Mouse (Mus musculus) limb, embryonic 12.5 days (tissue): ENCODE data around the gene Zkscan17. TPM values are rescaled to one million over a fixed set of nuclear protein-coding genes. Genes with fewer than 3 reads are reported as not detected.
A peak's percentile ranks its signal among the peaks of the same experiment; 100 is the strongest.

Experiments used
- ATAC-seq: fragments of 200-750 bp; cut with Nextera tagmentation; 2 replicates; pipeline ENCODE4 v1.8.0; 2017; ENCODE audit warnings: low read depth, moderate TSS enrichment; ENCODE audit not compliant: insufficient number of reproducible peaks, insufficient read depth, low FRiP score, low TSS enrichment
- H3K27ac ChIP-seq: fragments of 300-500 bp; sonication (generic); 2 replicates; pipeline ENCODE4 v1.5.1; 2016; ENCODE audit warnings: mild to moderate bottlenecking, moderate library complexity
- H3K27me3 ChIP-seq: fragments of 300-500 bp; sonication (generic); 2 replicates; pipeline ENCODE4 v1.6.1; 2016; ENCODE audit warnings: mild to moderate bottlenecking, moderate library complexity
- H3K36me3 ChIP-seq: fragments of 300-500 bp; sonication (generic); 2 replicates; pipeline ENCODE4 v1.6.1; 2016; ENCODE audit warnings: mild to moderate bottlenecking, moderate library complexity
- H3K4me1 ChIP-seq: fragments of 300-500 bp; sonication (generic); replicated peaks from 2 replicates; pipeline ENCODE4 v1.6.1; 2016
- H3K4me2 ChIP-seq: fragments of 300-500 bp; sonication (generic); 2 replicates; pipeline ENCODE4 v1.6.1; 2016; ENCODE audit warnings: mild to moderate bottlenecking, moderate library complexity
- H3K4me3 ChIP-seq: fragments of 300-500 bp; sonication (generic); replicated peaks from 2 replicates; pipeline ENCODE4 v1.5.1; 2016; ENCODE audit warnings: mild to moderate bottlenecking
- H3K9ac ChIP-seq: fragments of 300-500 bp; sonication (generic); replicated peaks from 2 replicates; pipeline ENCODE4 v1.6.1; 2016; ENCODE audit warnings: mild to moderate bottlenecking, moderate library complexity
- H3K9me3 ChIP-seq: fragments of 300-500 bp; sonication (generic); 2 replicates; pipeline ENCODE4 v1.6.1; 2016; ENCODE audit warnings: mild to moderate bottlenecking, moderate library complexity
- WGBS: fragments of 180-500 bp; shearing (Covaris S2); methylation state at CpG from one replicate; pipeline ENCODE4 v1.1.7; 2016; 5-methylcytosine and 5-hydroxymethylcytosine counted together
- polyA plus RNA-seq: library from polyadenylated mRNA; unstranded; fragments of >200 nt; fragmentation: Nextera tagmentation; extraction: Ambion mirVana; gene quantifications from 2 replicates; pipeline ENCODE4 v1.2.1, GENCODE M21; 2016

Zkscan17 gene
- polyA plus RNA-seq, 1 experiment from 2014 or later = 34.6 TPM

DNA sequence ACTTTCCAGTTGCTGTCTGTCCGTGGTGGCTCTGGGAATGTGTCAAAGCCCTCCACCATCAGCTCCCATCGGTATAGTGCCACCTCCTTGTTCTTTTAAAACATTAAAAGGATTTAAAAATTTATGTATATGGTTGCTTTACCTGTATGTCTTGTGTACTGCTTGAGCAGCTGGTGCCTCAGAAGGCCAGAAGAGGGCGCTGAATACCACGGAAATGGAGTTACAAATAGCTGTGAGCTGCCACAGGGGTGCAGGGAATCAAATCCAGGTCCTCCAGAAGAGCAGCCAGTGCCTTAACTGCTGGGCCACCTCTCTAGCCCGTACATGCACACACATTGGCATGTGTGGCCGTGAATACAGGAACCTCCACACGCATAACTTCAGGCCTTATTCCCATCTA is 28.8 kb downstream of the Zkscan17 start:
- H3K4me3 ChIP-seq = no peak overlapping the region
- H3K36me3 ChIP-seq = peaks cover 100% of the 10 kb centered on the region
- H3K9me3 ChIP-seq = no peaks in the 10 kb centered on the region
- no peak for ATAC-seq
- H3K4me2 ChIP-seq = no peak overlapping the region
- no peaks in the 10 kb centered on the region for H3K27me3 ChIP-seq
- 92% methylated on average over 7 of the region's 7 CpGs for WGBS
- H3K27ac ChIP-seq = no peak overlapping the region
- H3K4me1 ChIP-seq = no peaks in the 10 kb centered on the region
- no peak overlapping the region for H3K9ac ChIP-seq

DNA sequence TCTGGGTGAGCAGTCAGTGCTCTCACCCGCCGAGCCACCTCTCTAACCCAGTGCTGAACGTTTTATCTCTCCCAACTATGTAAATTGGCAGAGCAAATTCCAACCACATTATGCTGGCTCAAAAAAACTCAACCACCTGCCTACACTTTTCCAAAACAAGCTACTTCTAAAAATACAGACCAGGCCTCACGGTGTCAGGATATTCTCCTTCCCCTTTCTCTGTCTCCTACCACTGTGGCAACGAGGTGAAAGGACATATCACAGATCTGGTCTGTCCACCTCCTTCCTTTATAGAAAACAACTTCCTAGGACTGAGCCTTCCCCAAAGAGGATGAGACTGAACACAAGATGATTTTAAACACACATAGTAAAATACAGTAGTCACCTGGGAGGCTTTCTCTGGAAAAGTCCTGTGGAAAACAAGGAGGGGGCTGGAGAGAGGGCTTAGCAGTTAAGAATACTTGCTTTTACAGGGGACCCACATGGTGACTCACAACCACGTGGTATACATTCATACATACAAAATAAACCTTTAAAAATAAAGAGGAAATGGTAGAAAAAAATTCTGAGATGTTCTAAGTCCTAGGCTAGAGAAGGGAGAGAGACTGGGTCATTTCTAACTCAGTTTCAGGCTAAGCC is 29.8 kb downstream of the Zkscan17 start:
- Histone ChIP-seq H3K27me3 (no peaks in the 10 kb centered on the region), H3K27ac (no peak overlapping the region), H3K9ac (no peak overlapping the region), H3K36me3 (peaks cover 100% of the 10 kb centered on the region), H3K4me2 (no peak overlapping the region), H3K4me1 (no peaks in the 10 kb centered on the region), H3K4me3 (no peak overlapping the region), H3K9me3 (no peaks in the 10 kb centered on the region)
- 92% methylated on average over 6 of the region's 6 CpGs for WGBS
- ATAC-seq = no peak

DNA sequence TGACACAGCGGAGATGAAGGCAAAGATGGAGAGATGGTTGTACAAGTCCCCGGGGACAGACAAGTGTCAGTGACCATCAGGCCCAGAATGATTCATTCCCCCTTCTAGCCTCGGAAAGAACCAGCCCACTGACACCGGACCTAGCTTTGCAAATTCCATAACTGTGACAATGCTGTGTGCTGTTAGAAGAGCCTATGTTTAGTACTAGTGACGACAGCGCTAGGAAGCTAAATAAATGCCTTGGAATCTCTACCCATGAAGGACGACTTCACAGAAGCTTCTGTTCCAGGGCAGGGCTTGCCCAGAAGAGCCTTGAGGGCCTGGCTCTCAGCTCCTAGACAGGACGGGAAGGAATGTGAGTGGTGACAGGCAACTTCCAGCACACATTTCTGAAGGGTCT is 40.3 kb downstream of the Zkscan17 start:
- Histone ChIP-seq H3K4me3 (no peak overlapping the region), H3K4me1 (no peaks in the 10 kb centered on the region), H3K9me3 (no peaks in the 10 kb centered on the region), H3K9ac (no peak overlapping the region), H3K27me3 (no peaks in the 10 kb centered on the region), H3K4me2 (no peak overlapping the region), H3K27ac (no peak overlapping the region), H3K36me3 (peaks cover 63% of the 10 kb centered on the region)
- WGBS = 85% methylated on average over 8 of the region's 8 CpGs
- no peak for ATAC-seq

DNA sequence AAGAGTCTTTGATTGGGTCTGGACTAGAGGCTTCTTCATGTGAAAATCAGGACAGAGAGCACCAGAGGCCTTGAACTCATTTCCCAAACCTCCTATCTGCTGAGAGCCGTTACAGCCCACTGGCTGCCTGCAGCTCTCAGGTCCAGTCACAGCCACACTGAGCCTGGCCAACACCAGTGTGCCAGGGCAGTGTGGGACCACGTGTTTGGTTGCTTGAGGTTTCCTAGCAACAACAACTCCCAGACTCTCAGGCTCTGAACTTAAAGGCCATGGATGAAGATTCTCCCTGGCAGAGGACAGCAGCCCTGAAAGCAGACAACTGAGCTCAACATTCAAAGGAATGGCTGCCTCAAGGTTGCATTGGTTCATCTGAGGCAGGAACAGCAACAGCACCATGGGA is 40.9 kb downstream of the Zkscan17 start:
- Histone ChIP-seq H3K36me3 (peaks cover 57% of the 10 kb centered on the region), H3K27me3 (no peaks in the 10 kb centered on the region), H3K27ac (no peak overlapping the region), H3K9me3 (no peaks in the 10 kb centered on the region), H3K9ac (no peak overlapping the region), H3K4me3 (no peak overlapping the region), H3K4me1 (no peaks in the 10 kb centered on the region), H3K4me2 (no peak overlapping the region)
- 62% methylated on average over 2 of the region's 2 CpGs for WGBS
- no peak for ATAC-seq

DNA sequence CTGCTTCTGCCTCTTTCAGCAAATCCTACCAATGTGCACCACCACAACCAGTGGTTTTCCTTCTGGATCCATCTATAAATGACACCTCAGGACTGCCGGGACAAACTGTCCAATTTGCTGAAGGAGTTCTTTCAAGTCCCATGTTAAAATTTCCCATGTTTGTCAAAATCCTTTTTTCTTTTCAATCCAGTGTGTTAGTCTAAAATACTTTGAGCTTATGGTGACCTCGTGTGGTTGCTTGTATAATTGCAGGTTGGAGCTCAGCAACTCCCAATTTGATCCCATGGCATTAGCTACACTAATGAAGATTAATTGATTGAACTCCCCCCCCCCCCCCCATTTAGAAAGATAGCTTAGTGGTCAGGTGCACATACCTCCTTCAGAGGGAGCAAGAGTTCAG is 43.3 kb downstream of the Zkscan17 start:
- Histone ChIP-seq H3K9ac (no peak overlapping the region), H3K4me1 (no peaks in the 10 kb centered on the region), H3K4me3 (no peak overlapping the region), H3K27me3 (peaks cover 3% of the 10 kb centered on the region; the same call in 1 of the 2 replicates), H3K27ac (no peak overlapping the region), H3K36me3 (peaks cover 34% of the 10 kb centered on the region), H3K4me2 (no peak overlapping the region), H3K9me3 (no peaks in the 10 kb centered on the region)
- 5% methylated on average over 2 of the region's 2 CpGs for WGBS
- no peak for ATAC-seq

DNA sequence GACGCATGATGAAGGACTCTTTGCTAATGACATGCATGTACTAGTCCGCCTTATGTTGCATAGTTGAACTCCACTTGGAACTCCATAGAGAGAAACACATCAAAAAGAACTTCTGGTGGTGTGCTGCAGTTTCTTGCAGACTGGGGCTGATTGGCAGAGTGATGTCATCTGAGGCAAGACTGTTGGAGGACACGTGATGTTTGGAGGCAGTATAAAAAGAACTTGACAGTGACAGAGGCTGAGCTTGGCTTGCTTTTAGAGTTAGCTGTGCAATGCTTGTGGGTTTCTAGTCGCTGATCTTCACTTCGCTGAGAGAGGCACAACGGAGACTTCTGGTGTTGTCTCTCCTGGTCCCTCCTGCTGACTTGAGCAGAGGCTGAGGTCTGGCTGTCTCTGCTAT is 49.3 kb downstream of the Zkscan17 start:
- 66% methylated on average over 6 of the region's 6 CpGs for WGBS
- Histone ChIP-seq H3K27me3 (peaks cover 12% of the 10 kb centered on the region; the same call in 1 of the 2 replicates), H3K9me3 (no peaks in the 10 kb centered on the region), H3K36me3 (no peaks in the 10 kb centered on the region), H3K27ac (no peak overlapping the region), H3K4me1 (no peaks in the 10 kb centered on the region), H3K9ac (no peak overlapping the region), H3K4me2 (no peak overlapping the region), H3K4me3 (no peak overlapping the region)
- ATAC-seq = no peak

DNA sequence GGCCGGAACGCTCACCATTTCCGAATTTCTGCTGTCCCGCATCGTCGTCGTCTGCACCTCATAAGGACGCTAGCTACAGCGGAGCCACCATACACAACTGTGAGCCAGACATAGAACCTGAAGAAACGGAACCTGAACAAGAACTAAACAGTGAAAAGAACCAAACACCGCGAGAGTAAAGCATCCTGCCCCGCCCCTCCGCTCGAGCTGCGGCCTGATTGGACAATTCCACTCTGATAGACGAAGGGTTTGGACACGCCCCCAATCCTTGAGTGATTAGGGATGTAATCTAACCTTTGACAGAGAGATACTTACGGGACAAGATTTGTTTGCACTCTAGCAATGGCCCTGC is 54.2 kb downstream of the Zkscan17 start, which contains the start of gene Zfp867:
Zfp867 (minus strand) TSS at position 149 of the 352 bp plus-strand sequence.
- H3K9ac ChIP-seq = peak within 1 kb of the TSS; percentile 93
- H3K27me3 ChIP-seq = peaks cover 8% of the 10 kb centered on the region; the same call in 1 of the 2 replicates
- H3K4me3 ChIP-seq = peak within 1 kb of the TSS; percentile 78
- H3K27ac ChIP-seq = peak within 1 kb of the TSS; percentile 83
- WGBS = under 1% methylated on average over 19 of the region's 19 CpGs
- ATAC-seq = peak; percentile 84
- no peaks in the 10 kb centered on the region for H3K36me3 ChIP-seq
- peaks cover 8% of the 10 kb centered on the region for H3K4me1 ChIP-seq
- H3K4me2 ChIP-seq = peak within 1 kb of the TSS; percentile 76
- no peaks in the 10 kb centered on the region for H3K9me3 ChIP-seq

DNA sequence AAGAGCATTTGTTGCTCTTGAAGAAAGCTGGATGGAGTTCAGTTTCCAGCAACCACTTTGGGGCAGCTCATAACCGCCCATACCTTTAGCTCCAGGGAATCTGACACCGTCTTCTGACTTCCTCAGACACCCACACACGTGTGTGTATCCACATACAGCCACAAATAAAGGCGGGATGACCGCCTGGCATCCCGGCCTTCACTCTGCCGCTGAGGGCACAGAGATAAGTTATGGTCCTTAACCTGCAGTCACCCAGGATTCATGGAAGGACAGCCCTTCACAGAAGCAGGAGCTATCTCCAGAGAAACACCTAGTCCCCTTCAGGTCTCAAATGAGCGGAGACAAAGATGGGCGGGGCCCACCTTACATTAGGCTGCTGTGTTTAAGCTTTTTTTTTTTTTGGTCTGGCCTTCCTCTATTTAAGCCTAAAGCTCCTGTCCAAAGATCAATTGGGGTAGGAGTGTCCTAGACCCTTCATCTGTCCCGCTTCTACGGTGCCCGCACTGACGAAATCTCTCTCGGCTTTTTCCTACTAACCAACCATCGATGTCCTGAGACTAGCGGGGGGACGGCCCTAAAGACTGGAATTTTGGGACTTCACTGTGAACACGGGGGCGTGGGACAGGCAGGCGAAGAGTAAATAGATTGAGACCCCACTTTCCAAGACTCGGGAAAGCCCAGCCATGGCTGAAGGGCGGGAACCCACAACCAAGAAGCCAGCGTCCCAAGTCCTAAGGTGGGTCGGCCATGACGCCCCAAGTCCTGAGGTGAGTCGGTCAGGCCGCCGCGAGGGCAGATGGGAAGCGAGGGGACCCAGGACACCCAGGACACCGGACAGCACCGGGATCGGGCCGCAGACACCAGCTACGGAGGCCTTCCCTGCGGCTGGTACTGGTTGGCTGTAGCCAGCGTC is 54.9 kb downstream of the Zkscan17 start:
- peak overlapping the region; percentile 93 for H3K9ac ChIP-seq
- peaks cover 8% of the 10 kb centered on the region; the same call in 1 of the 2 replicates for H3K27me3 ChIP-seq
- H3K4me1 ChIP-seq = peaks cover 8% of the 10 kb centered on the region
- peak; percentile 67; the same call in 1 of the 2 replicates for ATAC-seq
- H3K4me2 ChIP-seq = peak overlapping the region; percentile 76
- no peaks in the 10 kb centered on the region; the same call in 1 of the 2 replicates for H3K9me3 ChIP-seq
- H3K36me3 ChIP-seq = peaks cover 5% of the 10 kb centered on the region; the same call in 1 of the 2 replicates
- peak overlapping the region; percentile 83 for H3K27ac ChIP-seq
- WGBS = 5% methylated on average over 37 of the region's 37 CpGs
- peak overlapping the region; percentile 78 for H3K4me3 ChIP-seq

DNA sequence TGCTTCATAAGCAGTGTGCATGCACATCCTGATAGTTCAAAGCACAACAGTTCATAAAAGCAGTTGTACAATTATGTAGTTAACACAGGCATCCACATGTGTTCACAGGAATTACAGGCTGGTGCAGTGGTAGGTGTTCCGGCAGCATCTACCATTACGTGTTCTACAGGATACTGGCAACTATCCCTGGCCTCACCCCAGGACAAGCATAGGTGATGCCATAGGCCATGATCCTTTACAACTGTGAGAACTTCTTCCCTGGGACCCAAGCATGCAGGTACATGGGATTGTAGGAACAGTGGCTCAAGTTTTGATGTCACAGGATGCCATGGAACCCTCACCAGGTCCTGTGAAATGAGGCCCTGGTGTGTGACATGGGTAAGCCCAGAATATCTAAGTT is 66.1 kb downstream of the Zkscan17 start:
- H3K9me3 ChIP-seq = peaks cover 31% of the 10 kb centered on the region
- no peak overlapping the region for H3K4me3 ChIP-seq
- H3K4me2 ChIP-seq = no peak overlapping the region
- WGBS = 97% methylated on average over 2 of the region's 2 CpGs
- H3K36me3 ChIP-seq = peaks cover 86% of the 10 kb centered on the region
- peaks cover 2% of the 10 kb centered on the region; the same call in 1 of the 2 replicates for H3K4me1 ChIP-seq
- H3K9ac ChIP-seq = no peak overlapping the region
- no peaks in the 10 kb centered on the region for H3K27me3 ChIP-seq
- no peak overlapping the region for H3K27ac ChIP-seq
- no peak for ATAC-seq

DNA sequence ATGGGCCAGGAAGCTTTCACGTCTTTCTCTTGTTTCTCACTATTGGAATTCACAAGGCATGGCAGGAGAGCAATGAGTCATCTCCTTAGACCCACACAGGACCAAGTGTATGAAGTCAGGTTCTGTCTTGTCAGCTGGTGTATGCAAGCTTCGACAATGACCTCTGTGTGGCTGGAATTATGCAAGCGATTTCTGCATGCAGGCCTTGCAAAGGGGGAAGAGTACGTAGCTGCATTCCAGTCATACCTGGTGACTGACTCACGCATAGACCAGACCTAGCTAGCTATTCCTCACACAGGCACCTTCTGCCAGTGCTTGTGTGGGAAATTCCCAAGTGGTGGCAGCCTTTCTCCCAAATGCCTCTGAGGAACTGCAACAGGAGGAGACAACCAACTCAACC is 67.6 kb downstream of the Zkscan17 start:
- peaks cover 88% of the 10 kb centered on the region for H3K36me3 ChIP-seq
- H3K4me3 ChIP-seq = no peak overlapping the region
- H3K27ac ChIP-seq = peak overlapping the region; percentile 53; the same call in 1 of the 2 replicates
- no peak overlapping the region for H3K9ac ChIP-seq
- peaks cover 20% of the 10 kb centered on the region for H3K9me3 ChIP-seq
- no peak overlapping the region for H3K4me2 ChIP-seq
- ATAC-seq = no peak
- 51% methylated on average over 5 of the region's 5 CpGs for WGBS
- peaks cover 2% of the 10 kb centered on the region; the same call in 1 of the 2 replicates for H3K4me1 ChIP-seq
- H3K27me3 ChIP-seq = no peaks in the 10 kb centered on the region

DNA sequence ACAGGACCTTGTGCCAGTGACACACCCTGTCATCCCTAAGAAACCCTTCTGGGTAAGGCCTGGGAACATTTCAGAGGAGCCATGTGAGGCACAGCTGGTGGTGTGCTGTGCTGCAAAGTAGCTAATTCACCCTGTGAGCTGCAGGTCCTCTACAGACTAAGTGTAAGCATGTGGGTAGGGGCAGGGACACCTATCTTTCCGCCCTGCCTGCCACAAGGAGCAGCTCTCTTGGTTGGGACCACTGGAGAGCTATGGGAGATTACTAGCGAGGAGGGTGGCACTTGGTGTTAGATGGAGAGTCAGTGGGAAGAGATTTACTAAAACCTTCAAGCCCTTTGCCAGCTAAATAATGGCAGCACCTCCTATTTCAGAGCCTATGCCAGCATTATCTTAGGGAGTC is 69.7 kb downstream of the Zkscan17 start:
- WGBS = 85% methylated on average over 2 of the region's 2 CpGs
- ATAC-seq = no peak
- Histone ChIP-seq H3K4me2 (no peak overlapping the region), H3K4me1 (peaks cover 3% of the 10 kb centered on the region; the same call in 1 of the 2 replicates), H3K9me3 (no peaks in the 10 kb centered on the region), H3K27me3 (no peaks in the 10 kb centered on the region), H3K27ac (no peak overlapping the region), H3K36me3 (peaks cover 85% of the 10 kb centered on the region), H3K9ac (no peak overlapping the region), H3K4me3 (no peak overlapping the region)
